Mouse (Mus musculus): ENCODE measurements around the gene Slc3a1. TPM values are rescaled to one million over a fixed set of nuclear protein-coding genes. Genes with fewer than 3 reads are reported as not detected.

The Slc3a1 gene
- polyA plus RNA-seq, 1 experiment from 2014 or later, result 0.58 TPM

Other genes with a start within 250 kb of the Slc3a1 start
- 49.0 and 51.4 TPM in 2 replicates for gene Lrpprc, start 237.6 kb upstream of the Slc3a1 start, polyA plus RNA-seq (2014; fragmentation: Nextera tagmentation; extraction: Ambion mirVana)
- 63.4 and 70.2 TPM in 2 replicates for gene Ppm1b, start 71.6 kb upstream of the Slc3a1 start, polyA plus RNA-seq (2014; fragmentation: Nextera tagmentation; extraction: Ambion mirVana)
- 31.7 and 36.5 TPM in 2 replicates for gene Prepl, start 61.9 kb downstream of the Slc3a1 start, polyA plus RNA-seq (2014; fragmentation: Nextera tagmentation; extraction: Ambion mirVana)
- gene Camkmt, start 62.2 kb downstream of the Slc3a1 start, polyA plus RNA-seq (2014; fragmentation: Nextera tagmentation; extraction: Ambion mirVana), result 14.1 and 17.8 TPM in 2 replicates

Data from stomach, embryonic 14.5 days (tissue).